Mouse (Mus musculus) gastrocnemius, postnatal 10 days (tissue): ENCODE measurements around the gene Gm10837. TPM values are rescaled to one million over a fixed set of nuclear protein-coding genes. Genes with fewer than 3 reads are reported as not detected.

Experiments
- DNase-seq: peaks from one replicate; pipeline ENCODE4 v3.0.0; 2021; ENCODE audit warnings: mixed read lengths
- total RNA-seq, 2 experiments: library from RNA; stranded (reverse); gene quantifications; 2 replicates each; pipeline ENCODE4 v1.2.3; 2021

The Gm10837 gene
- total RNA-seq, 2 experiments from 2014 or later = not detected

DNA sequence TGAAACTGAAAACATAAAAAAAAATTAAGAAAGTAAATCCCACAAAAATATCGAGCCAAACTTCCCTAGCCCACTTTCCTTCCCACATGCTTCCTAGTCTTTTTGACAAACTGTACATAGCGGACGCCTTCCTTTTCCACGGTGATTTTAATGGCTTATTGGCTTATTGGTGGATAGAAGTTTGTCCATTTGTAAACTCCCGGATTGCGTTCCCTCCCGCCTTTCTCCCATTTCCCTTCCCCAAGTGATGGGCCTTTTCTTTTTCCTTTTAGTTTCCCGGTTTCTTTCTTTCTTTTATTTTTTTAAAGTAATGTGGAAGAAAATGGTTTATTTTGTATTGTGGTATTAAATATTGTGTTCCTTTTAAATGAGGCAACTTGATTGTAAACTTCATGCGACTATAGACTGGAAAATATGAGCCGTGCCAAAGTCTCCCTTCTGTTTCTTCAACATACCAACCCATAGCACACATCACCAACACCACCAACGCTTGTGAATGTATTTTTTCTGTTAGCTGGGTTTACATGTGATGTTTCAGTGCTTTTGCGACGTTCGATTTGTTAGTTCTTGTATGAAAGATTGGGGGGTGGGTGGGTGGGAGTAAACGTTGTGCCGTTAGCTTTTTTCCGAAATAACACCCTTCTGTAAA, 10.8 kb upstream of the Gm10837 start:
- DNase-seq = no peak

DNA sequence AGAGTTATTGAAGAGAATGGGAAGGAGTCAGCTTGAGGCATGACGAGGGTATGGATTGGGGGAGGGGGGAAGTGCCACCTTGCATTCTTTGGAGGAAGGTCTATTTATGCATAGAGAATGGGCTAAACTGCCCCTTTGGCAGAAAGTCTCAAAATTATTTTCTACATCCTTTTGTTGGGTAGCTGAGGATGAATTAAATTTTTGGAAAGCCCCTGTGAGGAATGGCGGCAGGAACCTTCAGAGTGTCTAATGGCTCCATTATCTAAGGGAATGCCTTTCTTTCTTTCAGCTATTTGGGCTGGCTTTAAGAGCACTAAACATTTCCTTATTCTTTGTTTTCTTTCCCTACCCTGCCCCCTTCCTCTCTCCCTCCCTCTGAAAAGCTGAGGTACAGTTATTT, 10.0 kb upstream of the Gm10837 start:
- no peak for DNase-seq

DNA sequence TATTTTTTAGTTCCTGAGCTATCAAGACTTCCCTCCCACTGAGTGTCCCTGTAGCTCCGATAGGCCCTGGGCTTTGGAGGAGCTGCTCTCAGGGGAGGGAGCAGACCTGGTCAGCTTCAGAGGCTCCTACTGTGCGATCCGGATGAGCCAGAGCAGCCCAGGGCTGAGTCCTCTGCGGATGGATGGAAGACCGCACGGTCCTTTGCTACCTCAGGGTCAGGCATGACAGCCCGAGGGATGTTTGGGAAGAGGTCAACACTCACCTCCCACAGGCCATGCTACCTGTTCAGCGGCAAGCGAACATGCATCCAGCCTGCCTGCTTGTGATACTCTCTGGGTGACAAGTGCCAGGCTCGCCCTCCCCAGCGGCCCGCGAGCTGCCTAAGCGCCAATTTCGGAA, 9.2 kb upstream of the Gm10837 start:
- DNase-seq = no peak

DNA sequence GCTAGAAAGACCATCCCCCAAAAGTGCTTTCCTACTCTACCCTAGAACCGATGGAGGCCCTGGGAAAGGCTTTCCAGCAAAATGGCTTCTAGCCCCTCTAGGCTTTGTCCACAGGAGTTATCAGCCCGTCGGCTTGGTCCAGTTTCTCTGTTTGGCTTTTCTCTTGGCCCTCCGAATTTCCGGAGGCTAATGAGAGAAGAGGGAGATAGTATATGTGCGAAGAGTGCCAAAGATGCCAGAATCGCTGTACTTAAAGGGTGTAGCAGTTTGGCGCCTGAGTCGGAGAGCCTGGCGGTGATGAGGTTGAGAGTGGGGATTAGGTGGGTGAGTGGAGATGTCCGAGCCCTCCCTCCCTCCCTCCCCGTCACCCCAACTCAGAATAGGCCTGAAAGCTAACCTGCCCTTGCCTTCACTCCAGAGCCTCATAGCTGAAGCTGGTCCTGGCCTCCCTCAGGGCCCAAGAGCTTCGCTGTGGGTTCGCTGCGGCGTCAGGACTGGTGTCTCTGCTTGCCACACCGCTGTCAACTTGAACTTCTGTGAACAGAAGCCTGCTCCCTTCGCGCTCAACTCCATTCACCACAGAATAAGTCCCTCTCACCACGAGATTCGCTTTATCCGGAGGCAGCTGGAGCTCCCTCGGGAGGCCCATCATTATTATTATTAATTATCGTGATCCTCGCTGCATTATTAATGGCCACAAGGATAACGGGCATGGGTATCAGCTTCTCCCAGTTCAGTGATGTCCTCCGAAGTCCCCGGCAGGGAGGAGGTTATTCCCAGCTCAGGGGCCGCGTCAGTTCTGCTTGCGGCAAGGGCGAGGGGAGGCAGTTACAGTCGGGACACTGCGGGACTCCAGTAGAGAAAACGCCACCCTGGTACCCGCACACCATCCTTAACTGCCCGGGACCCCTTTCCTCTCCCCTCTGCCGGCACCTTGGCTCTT, 8.0 kb upstream of the Gm10837 start:
- DNase-seq = no peak

DNA sequence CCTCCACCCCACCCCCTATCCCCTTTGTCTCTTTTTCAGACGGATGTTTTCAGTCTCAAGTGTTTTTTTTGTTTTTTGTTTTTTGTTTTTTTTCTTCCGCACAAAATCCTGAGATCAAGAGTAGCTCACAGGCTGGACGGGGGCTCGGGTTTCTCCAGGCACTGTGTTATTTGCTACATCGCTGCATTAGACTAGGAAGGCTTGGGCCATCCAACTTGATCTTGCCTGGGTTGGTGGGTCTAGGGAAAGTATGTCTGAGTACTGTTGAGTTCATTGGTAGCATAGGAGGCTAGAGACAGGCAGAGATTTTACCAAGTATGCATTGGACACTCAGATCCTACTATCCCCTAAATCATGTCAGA, 7.4 kb upstream of the Gm10837 start:
- no peak for DNase-seq

DNA sequence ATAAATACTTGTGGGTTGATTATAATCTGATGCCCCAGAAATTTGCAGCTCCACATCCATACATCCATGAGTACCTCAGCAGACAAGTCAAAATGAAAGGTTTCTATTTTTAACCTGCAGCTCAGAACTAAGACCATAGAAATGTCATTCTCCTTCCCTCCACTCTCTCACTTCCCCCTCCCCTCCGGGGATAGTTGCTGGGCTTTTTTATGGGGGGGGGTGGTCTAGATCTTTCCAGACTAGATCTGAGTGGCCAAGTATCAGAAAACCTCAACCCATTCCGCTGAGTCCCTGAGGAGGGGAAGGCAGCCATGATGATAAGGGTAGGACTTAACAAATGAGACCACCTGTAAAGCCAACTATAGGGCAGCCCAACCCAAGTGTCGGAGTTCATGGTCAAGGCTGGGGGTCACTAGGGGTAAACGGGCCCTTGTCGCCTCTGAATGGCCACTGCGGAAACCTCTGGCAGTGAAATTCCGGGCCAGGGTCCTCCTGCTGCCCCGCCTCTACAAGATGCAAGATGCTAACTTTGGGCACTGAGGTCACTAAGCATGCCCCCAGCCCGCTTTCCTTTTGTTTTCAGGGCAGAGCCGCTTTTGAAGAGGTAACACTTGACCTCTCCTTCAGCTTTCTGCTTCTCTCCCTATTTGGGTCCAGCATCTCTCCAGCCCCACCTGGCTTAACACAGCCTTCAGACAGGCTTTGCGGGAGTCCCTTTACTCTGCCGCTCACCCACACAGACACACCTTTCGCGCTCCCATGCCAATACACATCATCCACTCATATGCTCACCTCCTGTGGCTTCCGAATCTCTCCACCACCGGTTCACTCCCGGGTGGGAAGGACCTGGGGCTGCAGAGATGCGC, 6.6 kb upstream of the Gm10837 start:
- DNase-seq = no peak

DNA sequence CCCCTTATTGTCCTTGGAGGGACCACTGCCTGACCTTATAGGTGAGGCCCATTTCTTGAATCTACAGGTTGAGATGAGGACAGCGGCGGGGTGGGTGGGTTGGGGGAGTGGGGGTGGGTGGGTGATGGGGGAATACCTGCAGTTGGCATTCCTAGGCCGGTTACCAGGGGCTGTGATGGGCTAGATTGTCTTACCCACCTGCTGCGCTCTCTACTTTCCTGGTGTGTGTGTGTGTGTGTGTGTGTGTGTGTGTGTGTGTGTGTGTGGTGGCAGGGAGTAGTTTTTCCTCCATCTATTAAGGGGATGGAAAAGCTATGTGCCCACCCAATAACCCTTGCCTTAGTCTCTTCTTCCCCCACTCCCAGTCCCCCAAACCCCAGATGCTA, 5.9 kb upstream of the Gm10837 start:
- DNase-seq = no peak

DNA sequence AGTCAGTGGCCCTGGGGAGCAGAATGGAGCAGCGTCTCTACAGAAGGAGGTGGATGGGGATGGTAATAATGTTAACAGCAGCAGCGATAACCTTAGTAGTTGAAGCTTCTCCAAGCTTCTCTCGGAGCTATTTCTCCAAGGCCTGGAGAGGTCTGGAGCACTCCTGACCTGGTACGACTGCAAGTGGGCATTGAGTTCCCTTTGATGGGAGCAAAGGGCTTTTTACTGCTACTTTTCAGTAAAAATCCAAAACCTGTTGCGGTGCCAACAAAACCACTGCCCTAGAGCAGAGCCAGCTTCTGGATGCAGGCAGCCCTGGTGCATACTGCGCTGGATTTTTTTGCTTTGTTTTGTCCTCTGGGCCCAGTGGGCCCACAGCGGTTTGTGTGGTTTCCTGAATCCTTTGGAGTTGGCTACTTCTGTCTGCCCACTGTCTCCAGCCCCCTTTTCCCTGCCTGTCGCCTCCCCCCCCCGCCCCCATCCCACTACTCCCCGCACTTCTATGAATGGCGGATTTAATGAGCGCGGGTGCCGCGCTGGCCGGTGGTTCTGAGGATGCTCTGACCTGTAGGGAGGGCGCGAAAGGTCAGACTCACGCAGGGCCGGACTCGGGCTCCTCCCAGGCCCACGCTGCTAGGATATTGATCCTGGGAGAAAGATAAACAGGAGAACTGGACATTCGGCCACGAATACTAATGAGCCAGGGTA, 5.4 kb upstream of the Gm10837 start:
- no peak for DNase-seq

DNA sequence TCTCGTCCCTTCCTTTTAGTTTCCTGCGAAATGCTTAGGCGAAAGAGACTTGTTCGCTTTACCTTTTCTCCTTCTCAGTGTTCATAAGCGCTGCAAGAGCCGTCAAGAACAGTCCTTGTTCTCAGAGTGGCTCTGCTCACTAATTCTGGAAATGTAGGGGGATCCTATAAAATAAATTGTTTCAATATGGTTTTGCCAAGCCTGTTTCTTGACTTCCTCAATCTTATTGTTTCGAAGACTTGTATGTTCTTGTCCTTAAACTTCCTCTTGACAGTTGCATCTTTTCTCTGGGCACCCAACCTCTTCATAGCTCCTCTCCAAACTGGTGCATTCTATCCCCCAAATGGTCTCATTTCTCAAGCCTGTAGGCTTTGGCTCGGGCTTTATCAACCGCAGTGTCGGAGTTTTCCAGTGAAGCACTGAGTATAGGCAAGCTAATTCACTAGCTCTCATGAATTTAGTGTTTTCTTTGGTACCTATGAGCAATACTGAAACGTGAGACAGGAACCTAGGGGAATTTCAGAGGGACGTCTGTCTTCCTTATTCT, 4.7 kb upstream of the Gm10837 start:
- DNase-seq = no peak

DNA sequence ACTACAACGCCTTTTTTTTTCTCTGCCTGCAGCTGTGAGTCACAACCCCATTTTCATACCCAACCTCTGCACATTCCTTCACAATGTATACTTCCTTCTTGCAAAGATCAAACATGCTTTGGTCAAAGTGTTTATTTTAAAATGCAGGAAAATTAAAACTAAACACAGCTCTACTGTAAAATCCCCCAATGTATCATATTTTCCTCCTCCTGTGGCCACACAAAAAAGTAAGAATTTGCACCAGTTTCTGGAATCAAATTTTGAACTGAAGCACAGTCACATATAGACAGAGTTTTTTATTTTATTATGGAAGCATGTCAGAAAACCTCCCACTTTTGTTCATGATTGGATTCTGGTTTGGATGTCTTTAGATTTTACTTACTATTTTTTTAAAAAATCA, 3.8 kb upstream of the Gm10837 start:
- DNase-seq = no peak

DNA sequence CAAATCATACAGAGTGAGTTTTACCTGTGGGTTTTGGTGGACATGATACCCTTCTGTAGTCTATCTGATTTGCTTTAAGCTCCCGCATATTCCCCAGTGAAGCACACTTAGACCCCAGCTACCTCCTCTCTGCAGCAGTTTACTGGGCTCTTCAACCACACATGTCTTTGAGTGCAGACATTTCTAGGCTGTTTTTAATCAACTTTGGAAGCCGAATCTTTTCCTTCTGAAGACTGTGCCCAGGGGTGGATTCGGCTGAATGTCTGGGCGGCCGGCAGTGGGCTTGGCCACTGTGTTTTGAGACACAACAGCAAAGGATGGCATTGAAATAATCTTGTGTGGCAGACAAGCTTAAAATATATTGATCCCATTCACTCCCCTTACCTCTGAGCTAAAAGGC, 3.0 kb upstream of the Gm10837 start:
- no peak for DNase-seq

DNA sequence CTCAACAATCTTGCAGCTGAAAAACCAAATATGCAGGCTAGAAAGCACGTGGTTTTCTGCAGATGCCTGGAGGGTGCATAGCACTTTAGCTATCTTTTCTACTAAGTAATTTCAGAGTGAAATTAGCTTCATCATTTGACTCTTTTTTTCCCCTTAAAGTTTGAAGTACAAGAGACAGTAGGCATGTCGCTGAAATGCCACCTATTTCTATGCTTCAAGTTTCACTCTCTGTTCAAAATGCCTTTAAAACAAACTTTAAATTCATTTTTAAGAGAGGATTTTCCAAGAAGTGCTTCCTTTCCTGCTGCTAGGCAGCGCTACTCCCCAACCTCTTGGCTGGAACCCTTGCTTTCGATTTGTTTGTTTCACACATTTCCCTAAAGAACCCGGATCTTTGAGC, 1.3 kb upstream of the Gm10837 start:
- no peak for DNase-seq

DNA sequence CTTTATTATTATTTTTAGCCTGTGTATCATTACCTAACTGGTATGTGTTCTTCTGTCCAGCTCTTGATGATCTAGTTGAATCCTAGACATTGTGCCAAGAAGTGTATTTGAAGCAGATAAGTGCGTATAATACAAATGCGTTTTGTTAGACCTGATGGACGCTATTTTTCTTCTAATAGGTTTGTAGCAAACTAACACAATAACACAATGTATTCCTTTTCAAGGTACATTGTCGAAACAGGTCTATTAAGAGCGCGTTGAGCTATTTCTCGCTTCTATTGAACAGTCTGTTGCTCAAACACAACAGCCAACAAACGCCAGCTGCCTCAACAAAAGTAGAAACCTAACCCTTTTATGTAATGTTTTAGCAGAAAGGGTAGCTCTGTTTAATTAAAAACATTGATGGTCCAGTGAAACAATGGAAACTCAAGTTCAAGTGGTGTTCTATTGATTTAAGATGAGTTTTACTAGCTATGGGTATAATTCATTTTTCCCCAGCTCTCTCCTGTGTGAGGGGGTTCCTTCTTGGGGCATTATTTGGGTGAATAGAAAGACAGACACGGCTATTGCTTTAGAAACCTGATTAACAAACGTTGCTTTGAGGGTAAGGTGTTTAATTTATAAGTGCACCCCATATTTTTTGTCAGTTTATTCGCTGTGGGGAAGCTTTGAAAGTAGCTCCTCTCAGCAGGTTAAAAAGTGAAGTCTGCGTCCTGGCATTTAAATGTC, 536 bp upstream of the Gm10837 start:
- DNase-seq = no peak

DNA sequence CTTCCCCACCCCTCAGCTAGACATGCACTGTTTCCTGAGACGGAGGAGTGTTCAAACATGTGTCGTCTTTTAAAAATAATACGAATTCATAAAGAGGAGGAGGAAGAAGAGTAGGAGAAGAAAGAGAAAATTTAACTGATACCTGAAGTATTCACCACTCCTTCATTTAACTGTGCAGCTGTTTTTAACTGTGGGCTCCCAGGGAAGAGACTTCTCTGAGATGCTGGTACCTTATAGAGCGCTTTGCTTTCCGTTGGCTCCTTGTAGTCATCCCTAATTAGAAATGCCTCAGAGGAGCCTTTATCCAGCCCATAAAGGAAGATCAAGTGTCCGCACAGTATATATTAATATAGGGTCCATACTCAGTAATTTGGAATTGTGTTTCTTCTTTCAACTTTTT, 1.1 kb downstream of the Gm10837 start:
- no peak for DNase-seq

DNA sequence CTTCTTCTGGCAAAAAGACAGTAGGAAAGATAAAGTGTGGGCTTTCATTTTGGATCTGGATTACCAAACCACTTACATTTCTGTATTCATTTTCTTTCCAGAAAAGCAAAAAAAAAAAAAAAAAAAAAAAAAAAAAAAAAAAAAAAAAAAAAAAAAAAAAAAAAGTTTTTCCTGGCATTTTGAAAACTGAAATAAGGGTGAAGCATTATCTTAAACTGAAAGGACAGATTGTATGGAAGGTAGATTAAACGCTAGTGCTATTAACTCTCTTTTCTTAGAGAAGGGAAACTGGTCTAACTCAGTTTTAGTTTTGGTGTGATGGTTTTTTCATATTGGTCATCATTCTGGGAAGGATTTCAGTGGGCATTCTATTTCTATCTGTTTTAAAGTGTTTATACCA, 1.6 kb downstream of the Gm10837 start:
- no peak for DNase-seq

DNA sequence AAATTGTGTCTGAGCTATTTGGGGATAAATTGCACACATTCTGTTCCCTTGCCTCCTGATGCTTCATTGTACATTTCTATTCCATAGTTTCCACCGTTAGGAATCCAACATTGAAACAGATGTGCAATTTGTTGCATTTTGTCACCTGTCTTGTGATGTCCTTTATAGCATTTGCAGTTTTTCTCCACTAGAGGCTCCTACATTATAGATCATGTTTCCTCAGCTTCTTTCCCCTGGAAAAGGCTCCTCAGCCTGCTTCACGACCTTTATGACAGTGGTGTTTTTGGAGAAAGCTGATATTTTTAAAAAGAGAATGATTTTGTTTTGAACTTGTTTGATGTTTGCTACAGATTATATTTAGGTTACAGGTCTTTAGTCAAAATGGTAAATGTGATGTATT, 18.7 kb downstream of the Gm10837 start:
- no peak for DNase-seq

DNA sequence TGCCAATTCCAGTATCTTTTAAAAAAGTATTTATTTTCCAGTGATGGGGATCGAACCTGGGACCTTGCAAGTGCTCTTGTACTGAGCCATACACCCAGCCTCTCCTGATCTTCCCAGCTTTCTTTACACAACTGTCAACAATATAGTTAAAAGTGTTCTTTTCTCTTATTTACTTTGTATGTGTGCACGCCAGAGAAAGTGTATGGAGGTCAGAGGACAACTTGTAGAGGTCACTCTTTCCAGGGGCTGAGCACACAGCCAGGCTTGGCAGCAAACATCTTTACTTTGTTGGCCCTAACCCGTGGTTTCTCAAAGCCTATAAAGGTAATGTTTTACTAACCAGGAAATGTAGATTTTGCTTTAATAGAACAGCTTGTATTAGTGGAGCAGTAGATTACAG, 21.1 kb downstream of the Gm10837 start:
- no peak for DNase-seq

DNA sequence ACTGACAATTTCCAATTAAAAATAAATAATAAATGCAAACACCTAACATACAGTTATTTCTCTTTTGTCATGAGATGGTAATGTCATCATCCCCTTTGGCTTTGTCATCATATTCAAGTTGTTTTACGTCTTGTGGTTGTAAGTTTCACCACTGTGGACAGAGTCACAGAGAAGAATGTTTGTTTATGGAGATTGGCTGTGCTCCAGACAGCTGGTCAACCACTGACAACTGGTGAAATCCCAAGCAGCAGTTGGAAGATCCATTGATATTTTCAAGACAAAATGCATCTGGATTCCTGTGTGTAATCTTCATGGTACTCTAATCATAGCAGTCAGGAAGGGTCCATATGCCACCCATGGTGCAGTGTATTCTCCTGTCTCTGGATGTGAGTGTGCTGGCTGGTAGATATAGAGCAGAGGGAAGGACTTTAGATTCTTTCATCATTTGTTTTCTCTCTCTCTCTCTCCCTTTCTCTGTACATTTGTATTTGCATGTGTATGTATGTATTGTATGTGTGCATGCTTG, 23.2 kb downstream of the Gm10837 start:
- no peak for DNase-seq

DNA sequence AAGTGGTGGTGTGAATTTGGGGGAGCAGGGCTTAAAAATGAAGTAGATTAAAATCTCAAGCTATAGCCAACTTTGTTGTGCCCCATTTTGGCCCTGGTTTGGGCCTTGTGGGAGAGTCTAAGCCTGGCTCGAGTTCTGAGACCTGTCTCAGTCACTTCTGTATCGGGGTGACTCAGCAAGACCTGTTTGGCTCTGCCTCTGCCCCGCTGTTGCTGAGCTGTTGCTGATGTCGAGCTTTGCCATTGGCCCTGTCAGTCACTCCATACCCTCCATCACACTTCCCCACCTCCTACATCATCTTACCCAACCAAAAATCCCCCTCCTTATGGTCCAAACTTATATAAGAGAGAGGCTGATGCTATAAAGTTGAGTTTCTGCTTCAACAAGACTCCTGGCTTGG, 38.1 kb downstream of the Gm10837 start:
- DNase-seq = no peak

DNA sequence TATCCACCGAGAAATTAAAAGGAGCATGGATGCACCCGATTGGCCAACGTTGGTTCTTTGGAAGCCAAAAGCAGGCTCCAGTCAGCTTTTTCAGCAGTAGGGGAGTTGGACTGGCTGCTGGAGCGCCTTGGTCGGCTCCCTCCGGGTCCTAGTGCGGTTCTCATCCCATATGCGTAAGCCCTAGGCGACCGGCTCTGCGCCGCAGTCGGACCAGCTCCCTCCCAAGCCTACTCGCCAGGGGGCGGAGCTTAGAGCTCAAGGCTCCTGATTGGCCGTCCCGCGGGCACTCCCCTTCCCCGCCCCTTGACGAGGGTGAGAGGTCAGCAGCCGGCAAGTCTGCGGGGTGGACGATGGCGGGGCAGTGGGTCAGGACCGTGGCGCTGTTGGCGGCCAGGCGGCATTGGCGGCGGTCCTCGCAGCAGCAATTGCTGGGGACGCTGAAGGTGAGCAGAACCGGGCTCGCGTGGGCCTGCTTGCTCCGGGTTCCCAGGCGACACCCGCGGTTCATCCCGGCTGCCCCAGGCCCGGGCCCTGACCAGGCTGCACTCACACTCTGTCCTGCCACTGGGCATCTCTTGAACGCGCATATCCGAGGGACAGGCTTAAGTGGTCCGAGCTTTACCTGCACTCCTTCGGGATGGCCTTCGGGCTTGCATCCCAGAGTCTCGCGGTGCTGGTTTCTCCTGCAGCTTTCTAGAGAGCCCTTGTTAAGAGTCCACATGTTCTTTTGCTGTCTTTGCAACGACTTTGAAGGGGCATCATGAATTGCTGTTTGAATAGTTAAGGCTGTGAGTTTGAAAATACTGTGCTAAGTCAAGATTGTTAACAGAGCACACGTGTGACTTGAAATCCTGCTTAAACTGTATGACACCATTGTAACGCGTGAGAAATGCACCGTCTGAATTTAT, 43.9 kb downstream of the Gm10837 start, which contains the start of gene Pcca:
Gene Pcca, plus strand, starts transcription at position 308 of the 908 bp plus-strand sequence.
- peak; percentile 96 for DNase-seq
